Mouse (Mus musculus): ENCODE data around the gene Wdr25. TPM values are rescaled to one million over a fixed set of nuclear protein-coding genes. Genes with fewer than 3 reads are reported as not detected.

Gene Wdr25
- polyA plus RNA-seq, 1 experiment: 3.5 TPM

DNA sequence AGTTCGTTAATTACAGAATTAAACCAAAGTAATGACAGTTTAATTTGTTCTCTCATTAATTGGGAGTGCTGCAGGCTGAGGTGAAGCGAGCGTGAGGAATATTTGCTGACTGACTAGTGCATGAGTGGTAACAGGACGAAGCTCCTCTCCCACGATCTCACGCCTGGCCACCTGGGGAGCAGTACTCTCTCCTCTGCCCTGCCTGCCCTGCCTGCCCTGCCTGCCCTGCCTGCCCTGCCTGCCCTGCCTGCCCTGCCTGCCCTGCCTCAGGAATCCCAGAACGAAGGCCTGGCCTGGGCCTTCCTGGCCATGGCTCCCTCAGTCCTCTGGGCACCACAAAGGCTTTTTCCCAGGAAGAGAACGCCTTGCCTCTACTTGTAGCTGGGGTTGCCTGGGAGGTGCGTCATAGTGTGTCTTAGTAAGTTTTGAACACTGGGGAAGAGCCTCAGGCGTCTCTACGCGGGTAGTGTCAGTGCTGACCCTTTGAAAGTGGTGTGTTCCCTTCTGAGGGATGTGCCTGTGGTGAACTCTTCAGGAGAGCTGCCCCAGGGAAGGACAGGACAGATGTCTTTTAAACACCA, 66.3 kb downstream of the Wdr25 start:
- no peak for TF ChIP-seq CTCF (IDR thresholded peaks at IDR 0.05; ENCODE audit: control insufficient read depth, insufficient read depth, low read length)
- TF ChIP-seq POLR2A (IDR thresholded peaks at IDR 0.05; ENCODE audit: borderline replicate concordance, control insufficient read depth, low read depth, low read length): no peak
- no peak overlapping the region for H3K4me3 ChIP-seq (replicated peaks; ENCODE audit: control insufficient read depth, low read depth, low read length)

GRCm38 (mm10) chr12:108960225-108960624, 66.8 kb downstream of the Wdr25 start:
- Histone ChIP-seq H3K27ac (ENCODE audit: control insufficient read depth, insufficient read depth, low read depth, low read length, poor library complexity) (no peak overlapping the region), H3K4me1 (ENCODE audit: control insufficient read depth, insufficient read depth, low read length) (no peaks in the 10 kb centered on the region), H3K4me3 (replicated peaks; ENCODE audit: control insufficient read depth, low read depth, low read length) (no peak overlapping the region)
- WGBS: 68% methylated on average over 10 of the region's 10 CpGs
- TF ChIP-seq POLR2A (IDR thresholded peaks at IDR 0.05; ENCODE audit: borderline replicate concordance, control insufficient read depth, low read depth, low read length): no peak
- no peak for TF ChIP-seq CTCF (IDR thresholded peaks at IDR 0.05; ENCODE audit: control insufficient read depth, insufficient read depth, low read length)

More for the DNA sequence above, 66.3 kb downstream of the Wdr25 start:
- no peaks in the 10 kb centered on the region for H3K4me1 ChIP-seq (ENCODE audit: control insufficient read depth, insufficient read depth, low read length)
- no peak overlapping the region for H3K27ac ChIP-seq (ENCODE audit: control insufficient read depth, insufficient read depth, low read depth, low read length, poor library complexity)
- WGBS: 72% methylated on average over 12 of the region's 12 CpGs

- Histone ChIP-seq H3K27ac (ENCODE audit: control insufficient read depth, insufficient read depth, low read depth, low read length, poor library complexity) (no peak overlapping the region), H3K4me1 (ENCODE audit: control insufficient read depth, insufficient read depth, low read length) (no peaks in the 10 kb centered on the region), H3K4me3 (replicated peaks; ENCODE audit: control insufficient read depth, low read depth, low read length) (no peak overlapping the region)
- TF ChIP-seq POLR2A (IDR thresholded peaks at IDR 0.05; ENCODE audit: borderline replicate concordance, control insufficient read depth, low read depth, low read length): no peak
- no peak for TF ChIP-seq CTCF (IDR thresholded peaks at IDR 0.05; ENCODE audit: control insufficient read depth, insufficient read depth, low read length)
- 80% methylated on average over 4 of the region's 4 CpGs for WGBS
Measured at GRCm38 (mm10) chr12:108967631-108968030, 74.2 kb downstream of the Wdr25 start.

- WGBS: 77% methylated on average over 10 of the region's 10 CpGs
- TF ChIP-seq CTCF (IDR thresholded peaks at IDR 0.05; ENCODE audit: control insufficient read depth, insufficient read depth, low read length) (no peak), POLR2A (IDR thresholded peaks at IDR 0.05; ENCODE audit: borderline replicate concordance, control insufficient read depth, low read depth, low read length) (no peak)
- no peaks in the 10 kb centered on the region for H3K4me1 ChIP-seq (ENCODE audit: control insufficient read depth, insufficient read depth, low read length)
- H3K27ac ChIP-seq (ENCODE audit: control insufficient read depth, insufficient read depth, low read depth, low read length, poor library complexity): no peak overlapping the region
- no peak overlapping the region for H3K4me3 ChIP-seq (replicated peaks; ENCODE audit: control insufficient read depth, low read depth, low read length)
Measured at GRCm38 (mm10) chr12:108968031-108968430, 74.6 kb downstream of the Wdr25 start.

GRCm38 (mm10) chr12:108971446-108971845, 78.0 kb downstream of the Wdr25 start:
- TF ChIP-seq CTCF (IDR thresholded peaks at IDR 0.05; ENCODE audit: control insufficient read depth, insufficient read depth, low read length) (no peak), POLR2A (IDR thresholded peaks at IDR 0.05; ENCODE audit: borderline replicate concordance, control insufficient read depth, low read depth, low read length) (no peak)
- H3K27ac ChIP-seq (ENCODE audit: control insufficient read depth, insufficient read depth, low read depth, low read length, poor library complexity): no peak overlapping the region
- no peak overlapping the region for H3K4me3 ChIP-seq (replicated peaks; ENCODE audit: control insufficient read depth, low read depth, low read length)
- 89% methylated on average over 9 of the region's 9 CpGs for WGBS
- H3K4me1 ChIP-seq (ENCODE audit: control insufficient read depth, insufficient read depth, low read length): no peaks in the 10 kb centered on the region

GRCm38 (mm10) chr12:108972234-108972633, 78.8 kb downstream of the Wdr25 start:
- H3K4me1 ChIP-seq (ENCODE audit: control insufficient read depth, insufficient read depth, low read length): no peaks in the 10 kb centered on the region
- H3K4me3 ChIP-seq (replicated peaks; ENCODE audit: control insufficient read depth, low read depth, low read length): no peak overlapping the region
- no peak overlapping the region for H3K27ac ChIP-seq (ENCODE audit: control insufficient read depth, insufficient read depth, low read depth, low read length, poor library complexity)
- 85% methylated on average over 14 of the region's 14 CpGs for WGBS
- no peak for TF ChIP-seq POLR2A (IDR thresholded peaks at IDR 0.05; ENCODE audit: borderline replicate concordance, control insufficient read depth, low read depth, low read length)

GRCm38 (mm10) chr12:108979977-108980376, 86.5 kb downstream of the Wdr25 start:
- no peak for TF ChIP-seq POLR2A (IDR thresholded peaks at IDR 0.05; ENCODE audit: borderline replicate concordance, control insufficient read depth, low read depth, low read length)
- no peak for TF ChIP-seq CTCF (IDR thresholded peaks at IDR 0.05; ENCODE audit: control insufficient read depth, insufficient read depth, low read length)
- H3K4me3 ChIP-seq (replicated peaks; ENCODE audit: control insufficient read depth, low read depth, low read length): no peak overlapping the region
- no peaks in the 10 kb centered on the region for H3K4me1 ChIP-seq (ENCODE audit: control insufficient read depth, insufficient read depth, low read length)
- no peak overlapping the region for H3K27ac ChIP-seq (ENCODE audit: control insufficient read depth, insufficient read depth, low read depth, low read length, poor library complexity)
- WGBS: 74% methylated on average over 10 of the region's 10 CpGs

GRCm38 (mm10) chr12:108981941-108982683, 88.7 kb downstream of the Wdr25 start:
- no peak overlapping the region for H3K27ac ChIP-seq (ENCODE audit: control insufficient read depth, insufficient read depth, low read depth, low read length, poor library complexity)
- H3K4me1 ChIP-seq (ENCODE audit: control insufficient read depth, insufficient read depth, low read length): no peaks in the 10 kb centered on the region
- WGBS: 84% methylated on average over 14 of the region's 14 CpGs
- TF ChIP-seq CTCF (IDR thresholded peaks at IDR 0.05; ENCODE audit: control insufficient read depth, insufficient read depth, low read length): no peak
- TF ChIP-seq POLR2A (IDR thresholded peaks at IDR 0.05; ENCODE audit: borderline replicate concordance, control insufficient read depth, low read depth, low read length): no peak
- H3K4me3 ChIP-seq (replicated peaks; ENCODE audit: control insufficient read depth, low read depth, low read length): no peak overlapping the region

Data from bone marrow, adult 2 months (tissue).